Mouse (Mus musculus) urinary bladder, adult 2 months (tissue): ENCODE results near the gene Rad51d. TPM values are rescaled to one million over a fixed set of nuclear protein-coding genes. Genes with fewer than 3 reads are reported as not detected.
"Not testable (repeated sequence)": the region's sequence is repeated elsewhere in the genome, so short reads cannot be mapped to it uniquely, and the experiment has no call there.

Experiments
- DNase-seq: peaks from one replicate; pipeline ENCODE4 v3.0.0; 2022; ENCODE audit warnings: low spot score
- polyA plus RNA-seq: library from polyadenylated mRNA; depleted of rRNA; stranded (reverse); fragments of >200 nt; gene quantifications from 2 replicates; pipeline ENCODE4 v1.2.3, GENCODE M21; 2012

Gene Rad51d
- polyA plus RNA-seq, 1 experiment, result 18.6 TPM

DNA sequence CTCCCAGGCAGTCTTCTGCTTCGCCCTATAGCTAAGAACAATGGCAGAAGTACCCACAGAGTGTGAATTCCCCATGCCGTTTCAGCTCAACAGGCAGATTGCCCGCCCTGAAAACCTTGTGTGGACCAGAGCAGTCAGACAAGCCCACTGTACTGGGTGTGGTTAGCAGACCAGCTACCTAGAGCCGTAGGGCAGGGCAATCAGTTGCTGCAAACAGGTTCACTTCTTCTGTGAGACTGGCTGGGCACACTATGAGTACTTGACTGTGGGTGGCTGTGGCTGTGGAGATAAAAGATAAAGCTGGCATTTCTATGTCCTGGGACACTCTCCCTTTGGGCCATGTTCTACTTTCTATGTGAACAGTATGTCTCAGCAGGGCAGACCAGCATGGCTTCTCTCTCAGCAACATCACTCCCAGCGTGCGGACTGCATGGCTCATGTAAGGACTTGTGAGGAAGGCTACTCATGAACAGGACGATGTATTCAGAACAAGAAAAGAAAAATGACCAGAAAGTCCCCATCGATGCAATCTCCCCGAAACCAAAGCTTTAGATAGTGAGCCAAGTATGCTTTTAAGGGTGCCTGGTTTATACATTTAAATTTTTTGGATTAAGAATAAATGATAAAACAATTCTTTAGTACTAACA lies 35.0 kb downstream of the Rad51d start:
- DNase-seq, result no peak

DNA sequence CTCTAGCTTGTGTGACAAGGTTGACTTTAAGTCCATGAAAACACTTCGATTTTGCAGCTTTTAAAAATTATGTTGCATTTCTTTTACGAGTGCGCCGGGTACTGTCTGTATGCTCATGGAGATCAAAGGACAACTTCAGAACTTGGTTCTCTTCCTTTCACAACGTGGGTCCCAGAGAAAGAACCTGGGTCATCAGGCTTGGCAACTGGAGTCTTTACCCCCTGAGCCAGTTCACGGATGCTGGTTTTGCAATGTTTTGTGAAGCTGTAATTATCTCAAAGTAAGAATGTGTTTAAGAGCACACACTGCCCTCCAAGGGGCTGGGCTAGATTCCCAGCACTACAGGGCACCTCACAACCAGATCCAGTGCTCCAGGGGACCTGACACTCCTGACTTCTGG lies 36.3 kb downstream of the Rad51d start:
- DNase-seq, result no peak

DNA sequence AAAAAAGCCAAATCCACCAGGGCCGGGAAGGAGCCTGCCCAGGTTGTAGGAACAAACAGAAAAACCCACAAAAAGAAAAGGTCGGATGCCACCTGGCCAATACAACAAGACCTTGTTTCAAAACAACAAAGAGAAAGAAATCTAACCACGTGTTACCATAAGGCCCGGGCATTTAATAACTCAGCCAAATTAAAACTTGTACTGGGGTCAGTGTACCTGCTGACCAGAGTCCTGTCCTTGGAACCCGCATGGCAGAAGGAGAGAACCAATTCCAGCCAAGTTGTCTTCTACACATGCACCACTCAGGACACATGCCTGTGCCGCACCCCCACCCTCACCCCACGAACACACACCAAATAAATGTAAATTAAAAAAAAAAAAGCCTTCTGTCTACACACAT lies 37.5 kb downstream of the Rad51d start:
- no peak for DNase-seq

DNA sequence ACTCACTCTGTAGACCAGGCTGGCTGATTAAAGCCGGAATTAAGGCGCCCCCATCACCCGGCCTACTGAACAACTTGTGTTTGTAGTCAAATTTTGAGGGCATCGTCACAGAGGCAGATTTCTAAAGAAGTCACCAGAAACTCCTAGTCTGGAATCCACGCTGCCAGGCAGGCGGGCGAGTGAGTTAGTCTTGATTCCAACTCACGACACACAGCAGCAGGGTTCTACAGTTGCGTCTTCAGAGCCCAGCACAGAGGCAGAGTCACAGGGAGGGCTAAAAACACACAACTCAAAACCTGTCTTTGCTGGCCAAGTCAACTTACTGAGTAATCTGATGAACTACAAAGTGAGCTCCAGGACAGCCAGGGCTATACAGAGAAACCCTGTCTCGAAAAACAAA lies 37.9 kb downstream of the Rad51d start:
- DNase-seq, result no peak

DNA sequence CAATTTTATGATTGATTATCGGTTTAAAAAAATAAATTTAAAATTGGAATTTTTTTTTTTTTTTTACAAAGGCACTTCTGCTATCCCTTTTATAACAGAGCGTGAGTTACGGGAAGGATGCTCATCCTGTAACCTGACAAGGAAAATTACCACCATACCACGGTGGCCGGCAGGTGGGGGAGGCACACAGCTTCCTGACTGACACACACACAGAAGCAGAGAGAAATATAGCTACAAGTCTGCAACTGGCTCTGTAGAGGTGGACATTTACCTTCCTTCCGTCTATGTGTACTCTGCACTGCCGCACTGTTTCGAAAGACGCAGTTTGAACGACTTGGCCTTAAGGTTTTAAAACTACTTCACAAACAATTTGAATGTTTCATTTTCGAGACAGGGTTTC lies 38.3 kb downstream of the Rad51d start:
- no peak for DNase-seq

DNA sequence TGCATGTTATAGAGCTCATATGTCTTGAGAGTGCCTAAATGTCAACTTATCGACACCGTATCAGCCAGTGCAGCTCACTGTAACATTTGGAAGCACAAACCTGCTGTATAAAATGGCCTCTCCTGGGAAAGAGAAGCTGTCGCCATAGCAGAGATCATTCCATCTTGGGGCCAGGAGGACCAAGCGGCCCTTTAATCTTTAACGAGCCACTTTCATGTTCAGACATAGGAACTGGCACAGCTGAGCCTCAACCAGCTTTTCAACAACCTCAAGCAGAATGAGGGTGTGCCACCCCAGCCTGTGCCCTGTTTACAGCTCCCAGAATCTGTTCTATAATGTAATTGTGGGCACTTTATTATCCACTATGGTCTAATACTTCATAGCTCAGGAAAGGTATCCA lies 40.2 kb downstream of the Rad51d start:
- no peak for DNase-seq

DNA sequence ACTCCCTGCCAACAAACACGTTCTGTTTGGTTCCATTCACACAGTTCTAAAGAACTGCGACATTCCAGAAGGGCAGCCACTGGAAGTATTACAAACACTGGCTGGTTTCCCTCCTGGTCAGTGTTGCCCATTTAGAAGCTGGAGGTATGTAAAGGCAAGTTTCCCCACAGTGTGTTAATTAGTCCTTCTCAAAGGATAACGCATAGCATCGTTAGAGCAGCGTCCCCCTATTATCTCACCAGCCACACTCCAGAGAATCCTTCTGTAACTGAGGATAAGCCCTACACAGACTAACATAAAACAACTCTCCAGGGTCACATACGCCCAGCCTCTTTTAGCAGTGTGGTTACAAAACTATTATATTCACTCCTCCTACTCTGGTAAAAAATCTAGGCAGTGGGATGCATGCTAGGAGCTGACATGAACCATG lies 42.8 kb downstream of the Rad51d start:
- no peak for DNase-seq

DNA sequence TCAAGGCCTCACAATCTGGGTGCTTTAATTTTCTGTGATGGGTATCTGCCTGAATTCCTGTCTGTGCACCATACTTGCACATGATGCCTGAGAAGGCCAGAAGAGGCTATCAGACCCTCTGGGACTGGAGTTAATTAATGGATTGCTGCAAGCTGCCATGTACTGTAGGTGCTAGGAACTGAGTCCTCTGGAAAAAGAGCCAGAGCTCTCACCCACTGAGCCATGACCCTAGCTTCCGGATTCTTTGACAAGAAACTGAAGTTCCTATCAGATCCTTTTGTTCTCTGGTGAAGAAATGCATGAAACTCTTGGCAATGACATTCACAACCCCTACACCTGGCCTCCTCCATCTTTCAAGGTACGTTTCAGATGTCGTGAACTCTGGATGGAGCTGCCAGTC lies 43.5 kb downstream of the Rad51d start:
- DNase-seq, result no peak

DNA sequence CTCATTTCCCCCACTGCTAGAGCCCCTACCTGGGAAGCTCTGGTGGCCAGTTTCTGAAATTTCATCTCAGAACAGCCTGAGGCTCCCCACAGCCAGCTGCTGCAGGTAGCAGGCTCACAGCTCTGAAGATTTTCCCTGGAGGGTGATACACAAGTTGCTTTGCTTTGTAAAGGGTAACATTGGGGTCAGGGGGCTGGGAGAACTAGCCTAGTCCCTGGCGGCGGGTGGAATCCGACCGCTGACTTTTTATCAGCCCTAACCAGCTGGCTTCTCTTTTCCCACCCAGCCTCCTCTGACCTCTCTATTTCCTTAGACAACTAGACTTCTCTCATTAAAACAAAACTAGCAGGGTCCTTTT lies 44.4 kb downstream of the Rad51d start:
- no peak for DNase-seq

DNA sequence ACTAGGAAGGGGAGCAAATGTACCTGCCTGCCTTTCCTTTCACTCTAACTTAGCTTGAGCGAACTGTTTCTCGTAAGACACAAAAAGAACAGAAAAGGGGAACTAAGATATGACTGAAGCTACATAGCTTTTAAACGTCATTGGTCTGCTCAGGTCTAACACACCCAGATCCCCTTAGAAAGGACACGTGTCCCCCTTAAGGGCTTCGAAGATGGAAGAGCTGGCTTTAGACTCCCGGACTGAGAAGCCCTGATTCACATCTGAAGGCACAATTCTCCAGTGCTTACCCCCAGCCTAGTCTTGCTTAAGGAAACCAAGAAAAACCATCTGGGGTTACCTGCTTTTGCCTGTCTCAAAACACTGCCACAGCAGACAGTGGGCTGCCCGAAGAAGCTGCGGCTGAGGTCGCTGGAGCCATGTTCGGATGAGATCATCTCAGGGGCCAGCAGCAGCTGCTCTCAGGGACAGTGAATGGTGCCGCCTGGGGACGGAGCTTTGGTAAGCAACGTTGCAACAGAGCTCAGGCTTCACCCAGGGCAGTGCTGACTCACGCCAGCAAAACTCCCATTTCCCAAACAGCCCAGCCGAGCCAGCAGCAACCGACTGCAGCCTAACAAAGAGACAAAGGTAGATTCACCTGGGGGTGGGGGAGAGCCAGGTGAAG lies 44.9 kb downstream of the Rad51d start:
- DNase-seq, result peak; percentile 67

DNA sequence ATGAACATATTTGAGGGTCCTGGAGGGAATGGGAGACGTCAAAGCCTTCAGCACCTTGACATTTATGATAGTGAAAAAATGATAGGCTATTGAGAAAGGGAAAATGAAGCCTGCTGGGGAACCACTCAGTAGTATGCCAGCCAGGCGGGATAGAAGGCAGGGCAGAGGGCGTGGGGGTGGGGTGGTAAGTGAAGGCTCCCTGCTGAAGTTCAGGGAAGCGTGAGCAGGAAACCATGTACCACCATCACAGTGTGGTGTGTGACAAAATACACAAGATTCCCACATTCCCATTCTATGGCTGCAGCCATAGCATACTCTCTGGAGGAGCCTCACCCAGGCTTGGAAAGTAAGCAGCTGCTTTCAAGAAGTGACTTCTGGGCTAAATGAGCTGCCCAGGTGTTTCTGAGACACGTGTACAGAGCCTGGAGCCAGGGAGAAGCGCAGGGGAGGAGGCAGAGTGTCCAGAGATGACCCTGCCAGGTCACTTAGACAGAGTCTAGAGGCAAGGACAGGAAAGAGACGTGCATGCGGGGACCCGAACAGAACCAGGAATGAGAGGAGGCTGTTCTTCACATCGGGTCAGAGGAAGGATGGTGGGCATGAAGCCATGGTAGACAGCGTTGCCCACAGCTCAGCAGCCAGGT lies 45.5 kb downstream of the Rad51d start:
- no peak for DNase-seq

DNA sequence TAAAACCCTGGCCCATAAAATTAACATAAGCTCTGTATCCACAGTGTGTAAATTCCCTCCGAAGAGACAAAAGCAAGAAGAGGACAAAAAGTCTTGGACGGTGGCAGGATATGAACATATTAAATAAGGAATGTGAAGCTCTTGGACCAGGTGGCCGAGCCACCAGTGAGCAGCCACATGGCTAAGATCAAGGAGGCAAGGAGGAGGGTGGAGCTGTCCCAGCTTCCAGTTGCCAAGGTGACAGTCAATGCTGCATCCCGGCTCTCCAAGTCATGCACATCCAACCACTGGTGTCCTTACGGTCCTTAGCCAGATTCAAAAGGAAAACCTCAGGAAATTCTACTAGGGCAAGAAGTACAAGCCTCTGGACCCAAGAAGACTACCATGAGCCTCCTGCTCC lies 51.9 kb downstream of the Rad51d start:
- DNase-seq, result no peak

DNA sequence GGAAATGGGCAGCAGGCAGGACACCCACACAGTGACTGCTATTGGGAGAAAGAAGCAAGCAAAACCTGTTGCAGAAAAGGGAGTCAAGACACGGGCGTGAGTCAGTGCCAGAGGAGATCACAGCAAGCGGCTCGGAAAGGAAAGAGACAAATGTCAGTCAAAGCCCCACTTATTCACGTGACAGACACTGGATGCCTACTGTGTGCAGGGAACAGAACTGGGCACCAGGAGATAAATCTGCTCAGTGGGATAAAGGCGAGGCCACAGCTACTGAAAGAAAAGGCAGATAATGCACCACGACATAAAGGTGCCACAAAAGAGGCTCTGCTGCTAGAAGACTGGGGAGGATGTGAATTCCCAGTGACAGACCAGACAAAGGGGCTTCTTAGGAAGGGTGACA lies 52.6 kb downstream of the Rad51d start:
- no peak for DNase-seq

DNA sequence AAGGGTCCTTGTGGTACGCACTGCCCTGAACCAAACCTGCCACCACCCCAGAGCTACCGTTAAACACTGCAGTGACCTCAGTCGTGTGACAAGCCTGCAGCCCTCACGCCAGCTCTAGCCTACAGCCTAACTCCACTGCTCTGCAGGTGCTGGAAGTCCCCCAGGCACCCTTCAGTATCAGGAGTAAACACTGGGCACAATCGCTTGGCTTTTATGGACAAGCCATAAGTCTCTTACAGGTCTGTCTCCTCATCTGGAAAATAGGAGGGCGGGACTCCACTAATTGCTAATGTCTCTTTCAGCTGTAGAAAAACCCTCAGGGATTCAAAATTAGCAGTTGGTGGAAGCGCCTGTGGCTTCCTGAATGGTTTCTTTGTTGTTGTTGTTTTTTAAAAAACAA lies 53.2 kb downstream of the Rad51d start:
- no peak for DNase-seq

DNA sequence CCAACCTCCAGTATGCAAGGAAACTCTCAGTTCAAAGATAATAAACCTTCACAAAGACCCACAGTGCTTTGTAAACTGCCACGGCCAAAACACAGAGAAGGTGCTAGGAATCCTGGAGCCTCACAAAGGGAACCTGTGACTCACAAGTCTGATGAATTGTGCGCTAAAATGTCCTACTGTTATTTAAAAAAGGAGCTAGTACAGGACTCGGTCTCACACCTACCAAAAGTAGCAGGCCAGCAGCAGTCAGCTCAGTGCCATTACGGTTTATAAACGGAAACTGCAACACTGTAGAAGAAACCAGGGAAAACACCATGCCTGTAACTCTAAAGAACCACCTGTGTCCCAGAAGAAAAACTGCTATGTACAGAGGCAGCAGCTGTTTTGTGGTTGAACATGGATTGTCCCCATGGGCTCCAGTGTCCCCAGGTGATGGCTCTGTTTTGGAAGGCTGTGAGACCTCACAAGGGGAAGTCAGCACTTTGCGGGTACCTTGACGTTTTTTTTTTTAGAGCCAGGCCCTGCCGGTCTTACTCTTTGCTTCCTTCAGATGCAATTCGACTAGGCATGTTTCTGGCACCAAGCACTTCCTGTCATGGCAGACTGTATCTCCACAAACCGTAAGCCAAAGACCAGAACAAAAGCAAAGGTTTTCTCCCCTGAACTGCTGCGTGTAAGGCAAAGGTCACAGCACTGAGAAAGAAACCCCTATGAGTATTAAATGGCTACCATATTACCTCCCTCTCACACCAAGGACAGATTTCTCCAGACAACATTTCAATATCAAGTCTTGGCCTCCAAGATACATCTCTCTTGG lies 54.6 kb downstream of the Rad51d start:
- DNase-seq, result no peak

DNA sequence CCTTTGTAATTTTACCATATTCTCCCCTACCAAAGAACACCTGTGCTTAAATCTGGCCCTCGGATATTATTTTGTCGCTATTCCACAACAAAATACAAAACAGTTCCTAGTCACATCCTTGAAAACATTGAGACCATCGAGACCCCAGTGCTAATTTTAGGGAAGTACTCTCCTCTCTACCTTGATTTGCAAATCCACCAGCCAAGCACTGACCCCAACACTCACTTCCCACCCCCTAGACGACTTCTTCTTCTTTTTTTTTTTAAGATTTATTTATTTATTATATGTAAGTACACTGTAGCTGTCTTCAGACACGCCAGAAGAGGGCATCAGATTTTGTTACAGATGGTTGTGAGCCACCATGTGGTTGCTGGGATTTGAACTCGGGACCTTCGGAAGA lies 56.1 kb downstream of the Rad51d start:
- DNase-seq, result not testable (repeated sequence)

DNA sequence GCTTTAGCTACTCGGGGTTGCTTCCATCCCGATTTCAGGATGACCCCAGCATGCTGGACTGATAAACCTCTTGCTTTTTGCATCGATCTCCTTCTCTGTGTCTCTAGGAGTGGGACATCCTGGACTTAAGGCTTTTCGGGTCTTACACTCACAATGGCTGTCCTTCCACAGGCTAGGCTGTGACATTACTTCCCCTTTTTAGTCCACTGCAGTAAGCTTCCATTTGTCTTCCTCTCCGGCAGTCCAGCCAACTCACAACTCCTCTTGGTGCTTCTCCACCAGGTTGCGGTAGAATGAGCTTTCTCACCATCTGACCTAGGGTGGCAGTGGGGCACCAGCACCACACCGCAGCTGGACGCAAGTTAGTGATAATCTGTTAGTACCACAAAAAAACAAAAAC lies 56.5 kb downstream of the Rad51d start:
- DNase-seq, result no peak

DNA sequence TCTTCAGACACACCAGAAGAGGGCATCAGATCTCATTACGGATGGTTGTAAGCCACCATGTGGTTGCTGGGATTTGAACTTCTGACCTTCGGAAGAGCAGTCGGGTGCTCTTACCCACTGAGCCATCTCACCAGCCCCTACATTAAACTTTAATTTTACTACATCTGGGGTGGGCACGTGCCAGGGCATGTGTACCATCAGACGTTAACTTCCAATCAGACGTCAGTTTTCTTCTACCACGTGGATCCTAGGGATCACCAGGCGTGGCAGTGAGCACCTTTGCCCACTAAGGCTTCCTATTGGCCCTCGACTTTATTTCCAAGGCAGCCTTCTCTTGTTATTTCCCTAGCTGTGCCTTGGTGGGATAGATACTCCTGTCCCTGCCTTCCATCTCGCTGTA lies 58.0 kb downstream of the Rad51d start:
- not testable (repeated sequence) for DNase-seq

DNA sequence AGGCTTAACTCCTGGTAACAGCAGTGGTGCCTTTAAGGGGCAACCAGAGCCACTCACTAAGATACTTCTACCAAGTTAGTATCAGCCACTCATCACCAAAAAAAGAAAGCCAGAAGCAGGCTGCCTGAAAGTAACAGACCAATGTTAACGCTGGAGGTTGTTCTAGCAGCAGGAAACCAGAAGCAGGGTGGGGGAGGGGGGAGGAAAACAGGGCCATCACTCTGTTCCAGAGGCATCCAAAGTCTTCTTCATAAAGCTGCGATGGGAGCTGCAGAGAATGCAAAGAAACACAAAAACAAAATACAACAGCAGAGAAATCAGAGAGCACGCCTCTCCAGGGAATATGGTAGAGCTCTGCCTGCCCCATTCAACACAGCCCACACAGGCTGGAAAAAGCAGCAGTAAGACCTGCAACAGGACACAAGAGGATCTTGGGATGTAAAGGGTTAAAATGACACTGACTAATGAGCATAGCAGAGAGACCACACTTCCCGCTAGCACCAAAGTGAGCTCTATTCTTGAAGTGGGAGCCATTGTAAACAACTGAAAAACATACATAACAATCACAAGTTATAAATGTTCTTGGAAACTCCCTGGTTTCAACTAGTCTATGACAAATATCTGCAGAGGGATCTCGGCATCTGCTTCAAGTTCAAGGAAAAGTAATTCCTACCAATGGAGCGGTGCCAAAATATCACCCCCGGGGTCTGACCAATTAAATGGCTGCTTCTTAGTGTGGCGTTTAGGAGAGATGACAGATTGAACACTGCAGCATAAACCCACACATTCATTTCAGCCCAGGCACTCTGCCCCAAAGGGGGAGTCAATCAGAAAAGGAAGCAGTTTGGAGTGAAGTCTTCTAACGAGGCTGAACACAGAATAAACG lies 59.2 kb downstream of the Rad51d start:
- no peak for DNase-seq

DNA sequence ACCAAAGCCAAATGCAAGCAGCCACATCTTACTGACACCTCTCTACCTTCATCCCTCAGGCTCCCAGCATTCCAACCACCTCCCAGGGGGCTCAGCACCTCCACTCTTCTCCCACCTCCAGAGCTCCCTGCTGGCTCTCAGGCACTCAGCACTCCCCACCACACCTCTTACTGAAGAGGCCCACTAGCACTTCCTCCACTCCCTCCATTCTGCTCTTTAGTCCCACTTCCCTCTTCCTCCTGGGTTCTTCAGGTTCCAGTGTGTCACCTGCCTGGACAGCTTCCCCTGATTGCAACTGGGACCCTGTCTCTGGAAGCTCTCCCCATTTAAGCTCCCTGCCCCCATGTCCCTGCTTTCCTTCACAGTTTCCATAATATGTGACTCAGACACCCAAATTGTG lies 63.6 kb downstream of the Rad51d start:
- no peak for DNase-seq
